In genomic region chr5:88917630-88918029, GRCm38 (mm10) we compare ENCODE assay signal across 24 mouse cellular contexts. TPM values are rescaled to one million over a fixed set of nuclear protein-coding genes. Genes with fewer than 3 reads are reported as not detected.
DNase-seq lines count a peak whose midpoint lies in the region; ATAC-seq and TF ChIP-seq lines count a peak whose summit lies in the region.
"Had no signal": no experiment of that assay in that cellular context is flagged by ENCODE, and none has a peak within 500 bp of the region (broad histone marks: within the 10 kb centered on the region; RNA-seq: fewer than 3 reads in every experiment).

No protein-coding gene starts in this region.

- TF ChIP-seq CTCF in stomach, postnatal 0 days (IDR thresholded peaks at IDR 0.05; ENCODE audit: low read depth) = no peak

- peaks cover 18% of the 10 kb centered on the region for H3K4me1 ChIP-seq in heart, embryonic 16.5 days (ENCODE audit: control insufficient read depth, insufficient read depth, low read length)
- no peaks in the 10 kb centered on the region; the same call in 1 of the 2 replicates for H3K4me1 ChIP-seq in intestine, embryonic 15.5 days (replicated peaks)
- no peaks in the 10 kb centered on the region for H3K4me1 ChIP-seq in stomach, postnatal 0 days (replicated peaks; ENCODE audit: control insufficient read depth, insufficient read depth)
- H3K4me1 ChIP-seq in kidney, embryonic 16.5 days (ENCODE audit: insufficient read depth, low read length) = peaks cover 4% of the 10 kb centered on the region; the same call in 1 of the 2 replicates
- H3K4me1 ChIP-seq: hindbrain, embryonic 13.5 days; kidney, embryonic 15.5 days had no signal

- TF ChIP-seq EP300 in stomach, postnatal 0 days (optimal IDR thresholded peaks at IDR 0.05) = no peak

- H3K36me3 ChIP-seq in heart, embryonic 16.5 days (ENCODE audit: control insufficient read depth, insufficient read depth) = no peaks in the 10 kb centered on the region
- no peaks in the 10 kb centered on the region for H3K36me3 ChIP-seq in intestine, embryonic 15.5 days
- H3K36me3 ChIP-seq in stomach, postnatal 0 days (ENCODE audit: control insufficient read depth, insufficient read depth, low read length) = no peaks in the 10 kb centered on the region
- no peaks in the 10 kb centered on the region for H3K36me3 ChIP-seq in kidney, embryonic 16.5 days (ENCODE audit: insufficient read depth, low read length)
- H3K36me3 ChIP-seq: G1E; hindbrain, embryonic 13.5 days; kidney, embryonic 15.5 days; limb, embryonic 13.5 days had no signal

- no peak overlapping the region for H3K9ac ChIP-seq in heart, embryonic 16.5 days (ENCODE audit: low read length)
- no peak overlapping the region for H3K9ac ChIP-seq in intestine, embryonic 15.5 days
- no peak overlapping the region for H3K9ac ChIP-seq in stomach, postnatal 0 days (ENCODE audit: low read length)
- H3K9ac ChIP-seq in kidney, embryonic 16.5 days (replicated peaks; ENCODE audit: low read length) = no peak overlapping the region
- H3K9ac ChIP-seq: hindbrain, embryonic 13.5 days; kidney, embryonic 15.5 days; limb, embryonic 13.5 days; liver, embryonic 14.5 days; lung, embryonic 14.5 days had no signal

- H3K4me3 ChIP-seq in heart, embryonic 16.5 days (ENCODE audit: low read length) = no peak overlapping the region
- H3K4me3 ChIP-seq in intestine, embryonic 15.5 days (replicated peaks) = no peak overlapping the region
- no peak overlapping the region for H3K4me3 ChIP-seq in stomach, postnatal 0 days (ENCODE audit: low read depth, low read length)
- H3K4me3 ChIP-seq in kidney, embryonic 16.5 days (ENCODE audit: low read length) = no peak overlapping the region
- H3K4me3 ChIP-seq: hindbrain, embryonic 13.5 days; kidney, embryonic 15.5 days; limb, embryonic 13.5 days had no signal

- H3K27ac ChIP-seq in heart, embryonic 16.5 days (ENCODE audit: low read length) = peak overlapping the region; percentile 26
- H3K27ac ChIP-seq in intestine, embryonic 15.5 days = no peak overlapping the region
- peak overlapping the region; percentile 59 for H3K27ac ChIP-seq in stomach, postnatal 0 days (replicated peaks)
- H3K27ac ChIP-seq in kidney, embryonic 16.5 days (ENCODE audit: low read length) = no peak overlapping the region
- H3K27ac ChIP-seq: hindbrain, embryonic 13.5 days; kidney, embryonic 15.5 days; limb, embryonic 13.5 days; liver, embryonic 14.5 days had no signal

- H3K4me2 ChIP-seq in heart, embryonic 16.5 days (ENCODE audit: low read depth, low read length) = no peak overlapping the region
- H3K4me2 ChIP-seq in intestine, embryonic 15.5 days (replicated peaks) = no peak overlapping the region
- H3K4me2 ChIP-seq in stomach, postnatal 0 days (replicated peaks; ENCODE audit: low read depth) = no peak overlapping the region
- no peak overlapping the region for H3K4me2 ChIP-seq in kidney, embryonic 16.5 days (replicated peaks; ENCODE audit: low read depth, low read length)
- H3K4me2 ChIP-seq: hindbrain, embryonic 13.5 days; kidney, embryonic 15.5 days; limb, embryonic 13.5 days; lung, embryonic 14.5 days; midbrain, embryonic 11.5 days had no signal

- WGBS in heart, embryonic 16.5 days = 77% methylated on average over 10 of the region's 10 CpGs
- 64% methylated on average over 10 of the region's 10 CpGs for WGBS in intestine, embryonic 15.5 days
- 47% methylated on average over 10 of the region's 10 CpGs for WGBS in stomach, postnatal 0 days
- 74% methylated on average over 10 of the region's 10 CpGs for WGBS in kidney, embryonic 16.5 days

- H3K9me3 ChIP-seq in heart, embryonic 16.5 days (replicated peaks; ENCODE audit: control insufficient read depth, low read length) = no peaks in the 10 kb centered on the region
- H3K9me3 ChIP-seq in intestine, embryonic 15.5 days = no peaks in the 10 kb centered on the region
- H3K9me3 ChIP-seq in stomach, postnatal 0 days (ENCODE audit: control insufficient read depth, low read length) = no peaks in the 10 kb centered on the region
- no peaks in the 10 kb centered on the region for H3K9me3 ChIP-seq in kidney, embryonic 16.5 days (ENCODE audit: low read length)
- H3K9me3 ChIP-seq: hindbrain, embryonic 13.5 days; kidney, embryonic 15.5 days; limb, embryonic 13.5 days had no signal

- H3K27me3 ChIP-seq in heart, embryonic 16.5 days (ENCODE audit: control insufficient read depth, insufficient read depth, low read length) = no peaks in the 10 kb centered on the region
- H3K27me3 ChIP-seq in intestine, embryonic 15.5 days (replicated peaks) = no peaks in the 10 kb centered on the region
- no peaks in the 10 kb centered on the region for H3K27me3 ChIP-seq in stomach, postnatal 0 days (ENCODE audit: control insufficient read depth, insufficient read depth, low read length)
- no peaks in the 10 kb centered on the region for H3K27me3 ChIP-seq in kidney, embryonic 16.5 days (ENCODE audit: insufficient read depth, low read length)
- H3K27me3 ChIP-seq: hindbrain, embryonic 13.5 days; kidney, embryonic 15.5 days; limb, embryonic 13.5 days had no signal

- ATAC-seq in heart, embryonic 16.5 days (replicated peaks; ENCODE audit: extremely low read depth, insufficient read depth, low FRiP score) = no peak
- ATAC-seq in intestine, embryonic 15.5 days = peak; percentile 17; the same call in 1 of the 2 replicates
- peak; percentile 73 for ATAC-seq in stomach, postnatal 0 days (ENCODE audit: low FRiP score, low TSS enrichment)
- ATAC-seq in kidney, embryonic 16.5 days (ENCODE audit: low FRiP score, low TSS enrichment) = no peak
- ATAC-seq: forebrain, embryonic 14.5 days; midbrain, embryonic 16.5 days had no signal

- no peak for DNase-seq in heart, adult 8-10 months (ENCODE audit: low spot score)
- peak; percentile 36 for DNase-seq in adipocyte (ENCODE audit: low spot score)
- DNase-seq in stomach, postnatal 0 days (ENCODE audit: low spot score) = peak; percentile 49
- DNase-seq: cerebellum, adult 8-10 months; cerebellum, postnatal 25 days; gastrocnemius, postnatal 14 days; heart, postnatal 4 days; kidney, adult 18-20 months; kidney, postnatal 4 days; lung, embryonic 14.5 days; lung, postnatal 36 days had no signal

RNA-seq across cellular contexts. Expression of gene Slc4a4, which starts 31.0 kb away (rescaled TPM):
- polyA plus RNA-seq in heart, embryonic 16.5 days (2015; fragmentation: Nextera tagmentation; extraction: Ambion mirVana) = 2.8 and 6.7 TPM in 2 replicates
- total RNA-seq in heart, adult 8-10 months (2022) = 10 to 100 TPM; 34.4 to 37.7 (median 35.1) TPM
- polyA plus RNA-seq in intestine, embryonic 15.5 days (2015; fragmentation: Nextera tagmentation; extraction: Ambion mirVana) = 4.6 and 4.7 TPM in 2 replicates
- 6.2 and 6.3 TPM in 2 replicates for polyA plus RNA-seq in stomach, postnatal 0 days (2015; fragmentation: Nextera tagmentation; extraction: Ambion mirVana)
- polyA plus RNA-seq in kidney, embryonic 16.5 days (2015; fragmentation: Nextera tagmentation; extraction: Ambion mirVana) = 11.1 and 12.7 TPM in 2 replicates
- total RNA-seq: granulocyte monocyte progenitor cell, adult 5-6 weeks; megakaryocyte, adult 5-6 weeks had no signal
- polyA plus RNA-seq: G1E had no signal

Comparison
In these comparisons a context has a peak if more than half of its experiments do, and no peak if none do; other contexts are left out.
1. ATAC-seq: peak in intestine, embryonic 15.5 days (single experiment) and stomach, postnatal 0 days (single experiment); none in heart, embryonic 16.5 days (single experiment) and kidney, embryonic 16.5 days (single experiment).
2. H3K27ac ChIP-seq: peak in heart, embryonic 16.5 days (single experiment) and stomach, postnatal 0 days (single experiment); none in intestine, embryonic 15.5 days (single experiment) and kidney, embryonic 16.5 days (single experiment).